Mouse (Mus musculus) testis, adult 2 months (tissue): ENCODE results near the gene Tex14. TPM values are rescaled to one million over a fixed set of nuclear protein-coding genes. Genes with fewer than 3 reads are reported as not detected.

Experiments used
- H3K27ac ChIP-seq: fragments of 200-500 bp; 2 replicates; pipeline ENCODE4 v1.5.1; 2012; ENCODE audit warnings: low read depth, low read length; ENCODE audit not compliant: control insufficient read depth, insufficient read depth
- H3K27me3 ChIP-seq: fragments of 200-500 bp; 2 replicates; pipeline ENCODE4 v1.6.1; 2012; ENCODE audit warnings: mild to moderate bottlenecking, low read length, moderate library complexity; ENCODE audit not compliant: control insufficient read depth, insufficient read depth
- H3K36me3 ChIP-seq: fragments of 200-500 bp; 2 replicates; pipeline ENCODE4 v1.6.1; 2012; ENCODE audit warnings: mild to moderate bottlenecking, low read length; ENCODE audit not compliant: control insufficient read depth, insufficient read depth
- H3K4me1 ChIP-seq: fragments of 200-500 bp; 2 replicates; pipeline ENCODE4 v1.6.1; 2012; ENCODE audit warnings: low read length; ENCODE audit not compliant: control insufficient read depth, insufficient read depth
- H3K4me3 ChIP-seq: fragments of 200-500 bp; 2 replicates; pipeline ENCODE4 v1.5.1; 2012; ENCODE audit warnings: low read depth, mild to moderate bottlenecking, low read length, moderate library complexity, mixed read lengths; ENCODE audit not compliant: control insufficient read depth
- CTCF ChIP-seq: fragments of 200-500 bp; IDR thresholded peaks from 2 replicates; pipeline ENCODE4 v1.5.1; 2012; ENCODE audit warnings: low read depth, mild to moderate bottlenecking, inconsistent platforms, low read length, moderate library complexity; ENCODE audit not compliant: control insufficient read depth, insufficient read depth, insufficient replicate concordance
- POLR2A ChIP-seq: fragments of 200-500 bp; IDR thresholded peaks from 2 replicates; pipeline ENCODE4 v1.6.1; 2012; ENCODE audit warnings: low read depth, mild to moderate bottlenecking, inconsistent platforms, low read length, moderate library complexity; ENCODE audit not compliant: control insufficient read depth
- polyA plus RNA-seq: library from polyadenylated mRNA; depleted of rRNA; stranded (reverse); fragments of >200 nt; gene quantifications from 2 replicates; pipeline ENCODE4 v1.2.3, GENCODE M21; 2012

The Tex14 gene
- polyA plus RNA-seq, 1 experiment: 28.4 TPM

DNA sequence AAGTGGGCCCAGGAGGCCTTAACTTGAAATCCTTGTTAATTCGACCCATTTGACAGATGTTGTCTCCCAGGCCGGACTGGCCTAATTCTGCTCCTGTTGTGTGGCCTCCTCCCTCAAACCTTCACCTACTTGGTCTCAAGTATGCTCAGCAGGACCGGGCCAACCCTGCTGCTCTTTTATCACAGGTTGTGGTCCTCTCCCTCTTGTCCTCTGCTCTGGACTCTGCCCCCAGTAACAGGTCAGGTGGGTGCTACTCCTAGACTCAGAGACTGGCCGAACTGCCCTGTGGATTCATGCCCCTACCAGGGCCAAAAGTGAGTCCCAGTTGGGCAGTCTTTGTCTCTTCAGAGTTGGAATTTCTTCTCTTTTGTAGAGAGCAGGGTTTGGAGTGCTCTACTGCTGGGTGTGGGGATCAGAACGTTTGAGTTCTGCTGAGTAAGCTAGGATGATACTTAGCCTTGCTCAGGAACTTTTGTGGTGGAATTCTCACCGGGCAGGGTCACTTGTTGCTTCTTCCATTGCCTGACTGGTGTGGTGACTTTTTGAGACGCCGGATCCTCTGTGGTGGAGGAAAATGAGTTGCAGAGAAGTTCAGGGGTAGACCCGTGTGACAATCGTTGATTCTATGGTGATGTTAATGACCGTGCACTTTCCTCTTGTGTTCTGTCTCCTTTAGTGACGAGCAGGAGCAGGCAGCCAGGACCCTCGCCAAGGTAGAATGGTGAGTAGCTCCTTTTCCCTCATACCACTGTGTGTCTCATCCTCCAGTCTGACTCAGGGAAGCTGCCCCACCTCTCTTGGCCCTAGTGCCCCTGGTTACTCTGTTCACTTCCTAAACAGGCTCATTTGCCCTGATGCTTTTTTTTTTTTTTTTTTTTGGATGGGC is 188.1 kb downstream of the Tex14 start:
- Histone ChIP-seq H3K4me1 (peaks cover 20% of the 10 kb centered on the region), H3K4me3 (peak overlapping the region; percentile 94), H3K27me3 (no peaks in the 10 kb centered on the region), H3K36me3 (no peaks in the 10 kb centered on the region; the same call in none of the 2 replicates), H3K27ac (peak overlapping the region; percentile 88)
- TF ChIP-seq CTCF (no peak), POLR2A (no peak)

GRCm38 (mm10) chr11:87595327-87595841 is 190.5 kb downstream of the Tex14 start:
- Histone ChIP-seq H3K4me1 (peaks cover 20% of the 10 kb centered on the region), H3K4me3 (peak overlapping the region; percentile 48), H3K36me3 (no peaks in the 10 kb centered on the region; the same call in none of the 2 replicates), H3K27me3 (no peaks in the 10 kb centered on the region), H3K27ac (no peak overlapping the region)
- TF ChIP-seq POLR2A (no peak), CTCF (no peak)

GRCm38 (mm10) chr11:87595976-87596375 is 191.1 kb downstream of the Tex14 start:
- Histone ChIP-seq H3K4me1 (peaks cover 20% of the 10 kb centered on the region), H3K36me3 (peaks cover 1% of the 10 kb centered on the region)

DNA sequence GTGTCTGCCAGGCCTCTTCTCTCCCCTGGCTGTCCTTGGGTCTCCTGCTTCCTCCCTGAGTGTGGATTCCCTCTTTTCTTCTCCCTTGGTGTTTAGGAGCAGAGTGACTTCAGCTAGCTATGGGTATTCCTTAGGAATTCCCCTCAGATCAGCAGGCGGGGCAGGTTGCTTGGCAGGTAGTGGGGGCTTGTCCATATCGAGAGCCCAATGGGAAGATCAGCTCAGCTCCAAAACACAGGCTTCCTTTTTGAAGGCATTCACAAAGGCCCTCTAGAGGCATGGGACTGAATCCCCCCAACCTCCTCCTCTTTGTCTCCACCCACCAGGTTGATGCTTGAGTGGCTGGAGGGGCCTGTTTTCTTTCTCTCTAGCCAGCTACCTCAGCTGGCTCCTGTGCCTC is 191.6 kb downstream of the Tex14 start:
- TF ChIP-seq POLR2A (no peak), CTCF (no peak)
- no peak overlapping the region for H3K4me3 ChIP-seq
- no peak overlapping the region for H3K27ac ChIP-seq
- H3K4me1 ChIP-seq: peaks cover 20% of the 10 kb centered on the region
- H3K36me3 ChIP-seq: peaks cover 3% of the 10 kb centered on the region
- H3K27me3 ChIP-seq: no peaks in the 10 kb centered on the region

More at GRCm38 (mm10) chr11:87595976-87596375, 191.1 kb downstream of the Tex14 start:
- H3K4me3 ChIP-seq: peak overlapping the region; percentile 48
- no peak for TF ChIP-seq CTCF
- TF ChIP-seq POLR2A: no peak
- no peak overlapping the region for H3K27ac ChIP-seq
- no peaks in the 10 kb centered on the region for H3K27me3 ChIP-seq

- H3K36me3 ChIP-seq: peaks cover 3% of the 10 kb centered on the region
- no peaks in the 10 kb centered on the region for H3K27me3 ChIP-seq
- no peak overlapping the region for H3K27ac ChIP-seq
- no peak for TF ChIP-seq POLR2A
- TF ChIP-seq CTCF: no peak
- H3K4me1 ChIP-seq: peaks cover 20% of the 10 kb centered on the region
- H3K4me3 ChIP-seq: no peak overlapping the region
Observed at GRCm38 (mm10) chr11:87597061-87597460, 192.2 kb downstream of the Tex14 start.

DNA sequence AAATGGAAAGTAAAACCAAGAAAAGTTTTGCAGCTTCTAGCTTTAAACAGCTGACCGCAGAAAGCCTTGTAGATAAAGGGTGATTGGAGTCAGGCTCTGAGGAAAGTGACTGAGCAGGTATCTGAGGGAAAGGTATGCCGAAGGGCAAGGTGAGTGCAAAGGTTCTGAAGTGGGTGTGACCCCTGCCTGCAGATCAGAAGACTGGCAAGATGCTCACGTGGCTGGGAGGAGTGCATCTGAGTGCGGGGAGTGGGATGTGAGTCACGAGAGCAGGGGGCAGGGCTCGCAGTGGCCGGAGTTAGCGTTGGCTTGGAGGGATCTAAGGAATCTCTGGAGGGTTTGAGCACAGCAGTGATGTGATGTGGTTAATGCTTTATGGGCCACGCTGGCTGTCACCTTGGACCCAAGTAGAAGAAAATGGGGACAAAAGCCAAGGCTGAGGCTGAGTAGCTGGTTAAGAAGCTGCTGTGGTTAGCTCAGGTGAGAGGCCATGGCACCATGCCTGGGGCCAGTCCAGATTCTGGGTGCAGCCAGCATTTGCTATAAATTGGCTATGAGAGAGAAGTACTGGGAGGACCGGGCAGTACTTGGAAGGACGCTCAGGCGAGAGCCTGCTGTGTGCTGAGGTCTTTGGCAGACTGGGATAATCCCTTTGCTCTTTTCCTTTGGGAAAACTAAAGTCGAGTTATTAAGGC is 194.7 kb downstream of the Tex14 start:
- Histone ChIP-seq H3K36me3 (peaks cover 3% of the 10 kb centered on the region), H3K27ac (no peak overlapping the region), H3K4me1 (peaks cover 12% of the 10 kb centered on the region), H3K27me3 (no peaks in the 10 kb centered on the region), H3K4me3 (no peak overlapping the region)
- no peak for TF ChIP-seq CTCF
- TF ChIP-seq POLR2A: no peak

GRCm38 (mm10) chr11:87600322-87600853 is 195.5 kb downstream of the Tex14 start:
- H3K36me3 ChIP-seq: peaks cover 3% of the 10 kb centered on the region
- H3K4me3 ChIP-seq: no peak overlapping the region
- TF ChIP-seq POLR2A (no peak), CTCF (no peak)
- no peaks in the 10 kb centered on the region for H3K27me3 ChIP-seq
- no peak overlapping the region for H3K27ac ChIP-seq
- peaks cover 7% of the 10 kb centered on the region for H3K4me1 ChIP-seq

DNA sequence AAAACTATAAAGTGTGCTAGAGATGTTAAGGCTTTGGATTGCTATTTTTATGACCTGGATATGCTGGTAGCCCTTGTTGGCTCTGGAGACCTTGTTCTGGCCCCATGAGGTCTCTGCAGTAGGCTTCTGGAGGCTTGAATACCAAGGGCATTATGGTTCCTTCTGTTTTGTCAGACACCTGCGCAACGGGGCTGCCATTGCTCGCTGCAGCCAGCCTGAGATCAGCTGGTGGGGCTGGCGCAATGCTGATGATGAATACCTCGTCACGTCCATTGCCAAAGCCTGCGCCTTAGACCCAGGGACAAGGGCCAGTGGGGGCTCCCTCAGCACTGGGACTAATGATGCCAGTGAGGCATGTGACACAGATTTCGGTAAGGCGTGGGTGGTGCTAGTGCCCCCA is 197.4 kb downstream of the Tex14 start:
- Histone ChIP-seq H3K27ac (no peak overlapping the region), H3K27me3 (no peaks in the 10 kb centered on the region), H3K4me1 (no peaks in the 10 kb centered on the region), H3K4me3 (no peak overlapping the region), H3K36me3 (peaks cover 3% of the 10 kb centered on the region)
- TF ChIP-seq POLR2A (no peak), CTCF (no peak)
